Mouse (Mus musculus): Measurements from ENCODE around the gene Kcna2. TPM values are rescaled to one million over a fixed set of nuclear protein-coding genes. Genes with fewer than 3 reads are reported as not detected.

Kcna2 gene
- polyA plus RNA-seq, 1 experiment, result 73.3 TPM

DNA sequence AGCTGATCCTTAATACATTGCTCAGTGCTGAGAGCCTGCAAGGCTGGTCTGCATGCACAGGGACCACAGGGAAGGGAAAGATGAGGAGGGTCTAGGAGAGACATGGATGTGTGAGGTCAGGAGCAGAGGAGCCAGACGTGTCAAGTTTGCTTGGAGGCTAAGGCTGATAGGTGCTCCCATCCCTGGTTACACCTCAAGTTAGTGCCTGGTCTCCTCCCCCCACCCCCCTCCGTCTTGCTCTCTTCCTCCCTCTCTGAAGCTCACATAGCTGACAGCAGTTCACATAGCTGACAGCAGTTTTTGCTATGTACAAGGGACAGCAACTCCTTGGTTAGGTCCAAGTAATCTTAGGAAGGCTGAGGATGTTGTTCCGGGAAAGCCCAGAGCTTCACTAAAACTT, 11.5 kb upstream of the Kcna2 start:
- Histone ChIP-seq H3K4me1 (ENCODE audit: control insufficient read depth, insufficient read depth, low read length) (peaks cover 26% of the 10 kb centered on the region), H3K27ac (ENCODE audit: insufficient read depth, low read length) (no peak overlapping the region), H3K27me3 (ENCODE audit: control insufficient read depth, insufficient read depth, low read length) (no peaks in the 10 kb centered on the region), H3K4me3 (replicated peaks; ENCODE audit: insufficient read depth, low read depth, low read length) (no peak overlapping the region)
- 87% methylated on average over 3 of the region's 3 CpGs for WGBS
- TF ChIP-seq POLR2A (IDR thresholded peaks at IDR 0.05; ENCODE audit: borderline replicate concordance, insufficient read depth, low read length), result no peak
- TF ChIP-seq CTCF (IDR thresholded peaks at IDR 0.05; ENCODE audit: borderline replicate concordance, insufficient read depth, low read depth, low read length), result no peak
- no peak for DNase-seq

DNA sequence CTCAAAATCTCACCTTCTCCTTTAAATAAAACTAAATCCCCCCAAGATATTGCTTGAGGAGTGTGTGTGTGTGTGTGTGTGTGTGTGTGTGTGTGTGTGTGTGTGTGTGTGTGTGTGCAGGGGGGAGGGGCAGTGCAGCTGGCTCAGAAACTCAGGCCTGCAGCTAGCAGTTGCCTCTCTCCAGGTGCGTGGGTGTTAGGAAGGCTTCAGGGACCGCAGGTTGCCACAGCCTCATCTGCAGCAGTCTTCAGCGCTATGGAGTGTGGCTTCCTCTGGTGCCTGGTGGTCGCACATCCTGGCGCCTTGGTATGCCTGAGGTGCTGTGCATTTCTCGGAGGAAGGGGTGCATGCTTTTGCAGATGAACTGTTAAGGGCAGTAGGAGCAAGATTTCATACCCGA, 10.9 kb upstream of the Kcna2 start:
- Histone ChIP-seq H3K27me3 (ENCODE audit: control insufficient read depth, insufficient read depth, low read length) (no peaks in the 10 kb centered on the region), H3K4me3 (replicated peaks; ENCODE audit: insufficient read depth, low read depth, low read length) (no peak overlapping the region), H3K4me1 (ENCODE audit: control insufficient read depth, insufficient read depth, low read length) (peaks cover 26% of the 10 kb centered on the region), H3K27ac (ENCODE audit: insufficient read depth, low read length) (0 out of 2 replicates have a peak overlapping the region, but pooled peaks have one; percentile 3)
- 69% methylated on average over 7 of the region's 7 CpGs for WGBS
- no peak for DNase-seq
- no peak for TF ChIP-seq CTCF (IDR thresholded peaks at IDR 0.05; ENCODE audit: borderline replicate concordance, insufficient read depth, low read depth, low read length)
- TF ChIP-seq POLR2A (IDR thresholded peaks at IDR 0.05; ENCODE audit: borderline replicate concordance, insufficient read depth, low read length), result no peak

DNA sequence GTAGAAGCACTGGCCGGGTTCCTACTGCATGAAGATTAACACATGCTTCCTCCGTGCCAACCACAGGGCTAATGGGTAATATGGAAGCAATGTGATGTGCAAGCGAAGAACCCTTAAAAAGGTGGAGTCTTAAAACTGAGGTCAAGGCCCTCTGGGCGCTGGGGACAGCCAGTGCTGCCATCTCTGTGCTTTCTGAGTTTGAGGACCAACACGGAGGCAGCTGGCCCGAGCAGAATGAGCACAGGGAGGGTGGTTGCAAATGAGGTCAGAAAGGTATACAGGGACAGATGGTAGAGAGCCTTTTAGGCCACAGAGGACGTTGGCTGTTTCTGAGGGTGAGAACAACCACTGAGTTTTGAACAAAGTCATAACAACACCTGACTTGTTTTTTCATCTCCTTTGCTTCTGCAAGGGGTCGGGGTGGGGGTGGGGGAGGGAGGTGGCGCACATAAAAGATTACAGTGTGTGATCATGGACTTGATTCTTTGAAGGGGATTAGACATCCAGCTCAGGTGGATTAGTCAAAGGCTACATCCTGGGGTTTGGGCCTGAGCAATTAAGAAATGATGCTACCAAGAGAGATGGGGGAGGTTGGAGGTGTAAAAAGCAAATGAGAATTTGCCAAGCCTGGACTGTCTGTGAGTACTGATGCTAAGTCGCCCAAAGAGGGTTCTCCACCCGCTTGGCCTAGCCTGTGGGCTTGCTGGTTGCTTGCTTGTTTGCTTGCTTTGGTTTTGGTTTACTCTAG, 10.4 kb upstream of the Kcna2 start:
- peak overlapping the region; percentile 36 for H3K27ac ChIP-seq (ENCODE audit: insufficient read depth, low read length)
- peaks cover 26% of the 10 kb centered on the region for H3K4me1 ChIP-seq (ENCODE audit: control insufficient read depth, insufficient read depth, low read length)
- WGBS, result 39% methylated on average over 11 of the region's 11 CpGs
- H3K27me3 ChIP-seq (ENCODE audit: control insufficient read depth, insufficient read depth, low read length), result no peaks in the 10 kb centered on the region
- TF ChIP-seq POLR2A (IDR thresholded peaks at IDR 0.05; ENCODE audit: borderline replicate concordance, insufficient read depth, low read length) (no peak), CTCF (IDR thresholded peaks at IDR 0.05; ENCODE audit: borderline replicate concordance, insufficient read depth, low read depth, low read length) (no peak)
- no peak overlapping the region for H3K4me3 ChIP-seq (replicated peaks; ENCODE audit: insufficient read depth, low read depth, low read length)
- peak; percentile 76 to 86 for DNase-seq

DNA sequence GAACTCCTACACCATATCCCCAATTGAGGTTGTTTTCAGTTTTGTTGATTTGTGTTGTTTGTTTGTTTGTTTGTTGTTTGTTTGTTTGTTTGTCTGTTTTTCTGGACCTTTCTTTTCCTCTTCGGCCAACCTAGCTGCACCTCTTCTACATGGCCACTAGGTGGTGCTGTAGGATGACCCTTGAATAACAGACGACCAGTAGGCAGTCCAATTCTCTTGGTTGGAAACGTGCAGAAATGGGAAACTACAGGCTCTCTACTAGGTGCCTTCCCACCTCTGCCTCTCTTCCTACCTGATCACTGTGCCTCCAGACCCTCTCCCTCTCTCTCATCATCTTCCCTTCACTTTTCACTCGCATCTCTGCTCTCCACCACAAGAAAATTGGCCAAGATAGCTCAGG, 6.9 kb upstream of the Kcna2 start:
- H3K27ac ChIP-seq (ENCODE audit: insufficient read depth, low read length), result no peak overlapping the region

DNA sequence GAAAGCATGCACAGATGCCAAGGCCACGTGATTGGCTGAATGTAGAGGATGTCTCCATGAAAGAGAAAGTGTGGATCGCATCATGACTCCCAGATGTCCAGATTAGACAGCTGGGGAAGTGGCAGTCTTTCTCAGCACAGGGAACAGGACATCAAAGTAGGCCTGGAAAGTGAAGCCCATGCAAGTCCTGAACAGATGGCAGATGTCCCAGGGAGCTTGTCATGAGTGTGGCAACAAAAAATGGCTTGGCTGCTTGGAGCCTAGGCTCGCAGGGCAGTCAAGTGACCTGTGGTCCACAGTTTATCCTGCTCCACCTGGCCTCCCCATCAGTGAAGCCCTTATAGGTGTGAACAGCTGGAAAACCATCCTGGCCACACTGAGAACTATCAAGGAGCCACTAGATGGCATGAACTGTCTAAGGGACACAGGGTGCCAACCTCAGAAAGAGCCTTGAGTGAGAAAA, 4.6 kb upstream of the Kcna2 start:
- 58% methylated on average over 3 of the region's 3 CpGs for WGBS
- H3K4me3 ChIP-seq (replicated peaks; ENCODE audit: insufficient read depth, low read depth, low read length), result no peak overlapping the region
- peaks cover 21% of the 10 kb centered on the region for H3K4me1 ChIP-seq (ENCODE audit: control insufficient read depth, insufficient read depth, low read length)
- no peak for TF ChIP-seq POLR2A (IDR thresholded peaks at IDR 0.05; ENCODE audit: borderline replicate concordance, insufficient read depth, low read length)
- TF ChIP-seq CTCF (IDR thresholded peaks at IDR 0.05; ENCODE audit: borderline replicate concordance, insufficient read depth, low read depth, low read length), result peak; percentile 29; the same call in 1 of the 2 replicates
- no peaks in the 10 kb centered on the region for H3K27me3 ChIP-seq (ENCODE audit: control insufficient read depth, insufficient read depth, low read length)
- no peak overlapping the region for H3K27ac ChIP-seq (ENCODE audit: insufficient read depth, low read length)
- peak; percentile 61 to 70 for DNase-seq

More for the DNA sequence above, 6.9 kb upstream of the Kcna2 start:
- no peaks in the 10 kb centered on the region for H3K27me3 ChIP-seq (ENCODE audit: control insufficient read depth, insufficient read depth, low read length)
- H3K4me1 ChIP-seq (ENCODE audit: control insufficient read depth, insufficient read depth, low read length), result peaks cover 34% of the 10 kb centered on the region
- peak; percentile 71 to 72 for DNase-seq
- WGBS, result 4% methylated on average over 4 of the region's 4 CpGs
- TF ChIP-seq CTCF (IDR thresholded peaks at IDR 0.05; ENCODE audit: borderline replicate concordance, insufficient read depth, low read depth, low read length) (peak; percentile 94), POLR2A (IDR thresholded peaks at IDR 0.05; ENCODE audit: borderline replicate concordance, insufficient read depth, low read length) (no peak)
- no peak overlapping the region for H3K4me3 ChIP-seq (replicated peaks; ENCODE audit: insufficient read depth, low read depth, low read length)

DNA sequence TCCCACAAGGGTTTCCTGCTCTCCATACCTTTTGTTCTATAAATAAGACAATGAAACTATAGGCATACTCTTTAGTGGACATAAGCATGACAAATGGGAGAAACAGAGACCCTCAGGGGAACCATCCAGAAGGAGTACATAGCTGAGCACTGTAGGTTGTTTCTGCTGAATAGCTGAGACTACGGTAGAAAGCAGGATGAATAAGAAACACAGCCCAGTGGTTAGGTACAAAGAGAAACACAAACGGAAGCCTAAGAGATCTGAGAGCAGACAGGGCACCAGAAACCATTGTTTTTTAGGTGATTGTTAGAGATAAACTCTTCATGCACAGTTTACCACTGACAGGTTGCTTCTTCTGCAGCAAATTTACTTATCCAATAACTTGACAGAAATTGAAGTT, 1.1 kb upstream of the Kcna2 start:
- no peak for TF ChIP-seq CTCF (IDR thresholded peaks at IDR 0.05; ENCODE audit: borderline replicate concordance, insufficient read depth, low read depth, low read length)
- TF ChIP-seq POLR2A (IDR thresholded peaks at IDR 0.05; ENCODE audit: borderline replicate concordance, insufficient read depth, low read length), result no peak
- WGBS, result 92% methylated on average over 2 of the region's 2 CpGs
- DNase-seq, result no peak
- Histone ChIP-seq H3K4me3 (replicated peaks; ENCODE audit: insufficient read depth, low read depth, low read length) (no peak overlapping the region), H3K27me3 (ENCODE audit: control insufficient read depth, insufficient read depth, low read length) (no peaks in the 10 kb centered on the region), H3K4me1 (ENCODE audit: control insufficient read depth, insufficient read depth, low read length) (peaks cover 30% of the 10 kb centered on the region), H3K27ac (ENCODE audit: insufficient read depth, low read length) (no peak overlapping the region)

DNA sequence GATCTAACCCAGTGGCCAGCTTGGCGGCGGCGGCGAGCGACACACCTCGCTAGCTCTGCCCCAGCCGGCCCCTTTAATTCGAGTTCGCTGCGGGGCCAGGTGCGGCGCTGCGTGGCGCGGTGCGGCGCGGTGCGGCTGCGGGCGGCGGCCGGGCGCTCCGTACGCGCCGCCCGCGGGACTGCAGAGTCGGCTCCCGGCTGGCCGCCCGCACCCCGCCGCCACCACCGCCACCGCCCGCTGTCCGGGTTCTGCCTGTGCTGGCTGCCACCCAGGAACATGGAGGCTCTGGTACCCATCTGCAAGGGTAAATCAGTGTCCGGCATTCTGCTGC, 475 bp downstream of the Kcna2 start:
- peak; percentile 88 to 91 for DNase-seq
- no peak for TF ChIP-seq CTCF (IDR thresholded peaks at IDR 0.05; ENCODE audit: borderline replicate concordance, insufficient read depth, low read depth, low read length)
- TF ChIP-seq POLR2A (IDR thresholded peaks at IDR 0.05; ENCODE audit: borderline replicate concordance, insufficient read depth, low read length), result no peak
- Histone ChIP-seq H3K27me3 (ENCODE audit: control insufficient read depth, insufficient read depth, low read length) (no peaks in the 10 kb centered on the region), H3K27ac (ENCODE audit: insufficient read depth, low read length) (peak overlapping the region; percentile 97), H3K4me1 (ENCODE audit: control insufficient read depth, insufficient read depth, low read length) (peaks cover 25% of the 10 kb centered on the region), H3K4me3 (replicated peaks; ENCODE audit: insufficient read depth, low read depth, low read length) (peak overlapping the region; percentile 82)
- WGBS, result under 1% methylated on average over 41 of the region's 41 CpGs
